Mouse (Mus musculus) heart, postnatal 0 days (tissue): ENCODE measurements around the gene Ezr. TPM values are rescaled to one million over a fixed set of nuclear protein-coding genes. Genes with fewer than 3 reads are reported as not detected.
A peak's percentile ranks its signal among the peaks of the same experiment; 100 is the strongest.

Experiments used
- ATAC-seq: fragments of 200-750 bp; cut with Nextera tagmentation; 2 replicates; pipeline ENCODE4 v1.8.0; 2017; ENCODE audit warnings: low read depth, moderate number of reproducible peaks, moderate library complexity; ENCODE audit not compliant: insufficient read depth
- DNase-seq: peaks from one replicate; pipeline ENCODE4 v3.0.0-alpha.2; 2016; ENCODE audit warnings: low spot score
- H3K27ac ChIP-seq: fragments of 300-500 bp; sonication (generic); 2 replicates; pipeline ENCODE4 v1.5.1; 2014; ENCODE audit warnings: low read depth, mild to moderate bottlenecking
- H3K27me3 ChIP-seq: fragments of 300-500 bp; sonication (generic); 2 replicates; pipeline ENCODE4 v1.6.1; 2014; ENCODE audit warnings: low read length, mixed read lengths; ENCODE audit not compliant: control insufficient read depth, insufficient read depth
- H3K36me3 ChIP-seq: fragments of 300-500 bp; sonication (generic); replicated peaks from 2 replicates; pipeline ENCODE4 v1.6.1; 2014; ENCODE audit warnings: low read length, mixed read lengths; ENCODE audit not compliant: control insufficient read depth, insufficient read depth
- H3K4me1 ChIP-seq: fragments of 300-500 bp; sonication (generic); 2 replicates; pipeline ENCODE4 v1.6.1; 2014; ENCODE audit warnings: antibody characterized with exemption; ENCODE audit not compliant: control insufficient read depth, insufficient read depth
- H3K4me2 ChIP-seq: fragments of 300-500 bp; sonication (generic); 2 replicates; pipeline ENCODE4 v1.6.1; 2014; ENCODE audit warnings: low read depth, mild to moderate bottlenecking, low read length, moderate library complexity
- H3K4me3 ChIP-seq: fragments of 300-500 bp; sonication (generic); 2 replicates; pipeline ENCODE4 v1.5.1; 2014; ENCODE audit warnings: low read depth, low read length
- H3K9ac ChIP-seq: fragments of 300-500 bp; sonication (generic); replicated peaks from 2 replicates; pipeline ENCODE4 v1.6.1; 2014; ENCODE audit warnings: low read depth, low read length, mixed read lengths
- H3K9me3 ChIP-seq: fragments of 300-500 bp; sonication (generic); replicated peaks from 2 replicates; pipeline ENCODE4 v1.6.1; 2016; ENCODE audit warnings: low read length; ENCODE audit not compliant: control insufficient read depth
- CTCF ChIP-seq: IDR thresholded peaks from 2 replicates; pipeline ENCODE4 v1.5.1; 2016; ENCODE audit warnings: antibody characterized with exemption, control low read depth, low read depth
- EP300 ChIP-seq: IDR thresholded peaks from 2 replicates; pipeline ENCODE4 v1.6.1; 2016; ENCODE audit warnings: antibody characterized with exemption, low read depth
- WGBS: fragments of 180-500 bp; shearing (Covaris S2); extraction: QIAGEN DNeasy Blood & Tissue Kit; methylation state at CpG from one replicate; pipeline ENCODE4 v1.1.7; 2014; 5-methylcytosine and 5-hydroxymethylcytosine counted together
- polyA plus RNA-seq: library from polyadenylated mRNA; unstranded; fragments of >200 nt; fragmentation: Nextera tagmentation; extraction: Ambion mirVana; gene quantifications from 2 replicates; pipeline ENCODE4 v1.2.1, GENCODE M21; 2015
- total RNA-seq: library from RNA; depleted of rRNA; stranded (reverse); fragments of >200 nt; gene quantifications from 2 replicates; pipeline ENCODE4 v1.2.3, GENCODE M21; 2014; ENCODE audit warnings: low replicate concordance

The Ezr gene
- total and polyA plus RNA-seq, 2 experiments from 2014 or later, result 91.3 to 141 TPM

DNA sequence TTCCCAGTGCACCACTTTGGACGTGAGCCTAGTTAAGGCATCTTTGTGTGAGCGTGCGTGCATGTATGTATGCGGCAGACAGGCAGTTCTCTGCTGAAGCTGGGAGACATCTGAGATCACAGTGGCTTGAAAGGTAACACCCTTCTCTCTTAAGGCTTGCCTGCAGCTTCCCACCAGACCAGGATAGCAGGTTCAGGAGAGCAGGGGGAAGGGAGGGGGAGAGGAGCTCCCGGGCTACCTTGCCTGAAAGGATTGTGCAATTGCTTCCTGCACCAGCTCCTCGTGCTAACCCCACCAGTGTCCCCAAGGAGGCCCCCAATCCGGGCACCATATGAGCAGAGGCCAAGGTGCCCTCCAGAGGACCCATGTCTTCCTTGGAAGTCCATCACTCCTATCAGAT lies 3.0 kb downstream of the Ezr start:
- no peak for TF ChIP-seq EP300
- no peak for TF ChIP-seq CTCF
- H3K9me3 ChIP-seq, result no peaks in the 10 kb centered on the region
- no peaks in the 10 kb centered on the region for H3K36me3 ChIP-seq
- H3K4me3 ChIP-seq, result peak overlapping the region; percentile 52; the same call in 1 of the 2 replicates
- peak overlapping the region; percentile 86 for H3K27ac ChIP-seq
- 13% methylated on average over 7 of the region's 7 CpGs for WGBS
- H3K4me1 ChIP-seq, result peaks cover 37% of the 10 kb centered on the region
- peak overlapping the region; percentile 90 for H3K4me2 ChIP-seq
- no peaks in the 10 kb centered on the region for H3K27me3 ChIP-seq
- no peak for ATAC-seq
- H3K9ac ChIP-seq, result peak overlapping the region; percentile 93
- DNase-seq, result no peak

DNA sequence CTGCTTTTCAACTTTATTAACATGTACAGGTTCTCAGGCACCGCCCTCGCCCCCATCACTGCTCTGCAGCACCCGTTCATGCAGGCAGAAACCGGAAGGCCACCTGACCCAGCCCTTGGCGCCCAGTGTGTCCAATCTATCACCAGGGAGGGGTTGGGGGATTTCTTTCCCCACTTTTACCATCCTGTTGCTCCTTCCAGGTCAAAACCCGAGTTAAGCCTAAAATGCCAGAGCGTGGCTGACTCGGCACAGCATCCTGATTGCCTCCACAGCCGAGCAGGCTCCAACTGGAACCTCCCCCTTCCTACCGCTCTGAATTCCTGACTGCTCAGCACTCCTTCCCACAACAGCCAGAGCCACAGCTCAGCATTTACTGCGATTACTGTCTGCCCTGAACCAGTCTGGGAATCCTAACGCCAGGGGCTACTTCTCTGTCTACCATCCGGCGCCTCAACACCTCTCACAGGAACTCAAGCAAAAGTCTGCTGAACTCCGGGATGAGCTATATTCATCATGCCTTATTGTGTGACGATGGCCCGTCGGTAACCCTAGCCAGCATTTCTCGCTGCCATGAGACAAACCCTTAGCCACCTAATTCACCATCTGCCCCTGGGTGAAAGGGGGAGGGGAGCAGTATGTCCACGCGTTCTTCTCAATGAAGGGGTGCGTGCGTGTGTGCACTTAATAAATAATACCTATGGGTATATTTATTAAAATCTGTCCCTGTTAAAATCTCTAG lies 3.6 kb downstream of the Ezr start:
- ATAC-seq, result peak; percentile 59
- Histone ChIP-seq H3K36me3 (no peaks in the 10 kb centered on the region), H3K27me3 (no peaks in the 10 kb centered on the region), H3K9ac (peak overlapping the region; percentile 93), H3K4me3 (peak overlapping the region; percentile 52), H3K4me1 (peaks cover 37% of the 10 kb centered on the region), H3K27ac (peak overlapping the region; percentile 86), H3K9me3 (no peaks in the 10 kb centered on the region), H3K4me2 (peak overlapping the region; percentile 90)
- DNase-seq, result peak; percentile 80
- TF ChIP-seq EP300, result no peak
- WGBS, result 4% methylated on average over 23 of the region's 23 CpGs

DNA sequence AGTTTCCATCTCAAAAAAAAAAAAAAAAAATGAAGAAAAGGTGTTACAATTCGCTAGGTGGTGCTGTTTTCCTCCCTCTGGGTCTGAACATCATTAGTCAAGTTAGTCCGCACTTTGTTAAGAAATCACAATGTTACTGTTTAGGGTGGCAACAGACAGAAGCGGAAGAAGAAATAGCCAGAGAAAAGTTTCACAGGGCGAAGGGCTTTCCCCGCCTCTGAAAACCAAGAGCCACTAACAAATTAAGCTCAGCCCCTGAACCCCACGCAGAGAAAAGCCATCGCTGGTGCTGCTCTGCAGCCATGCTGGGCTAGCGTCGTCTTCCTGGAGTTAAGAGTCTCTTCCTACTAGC lies 4.3 kb downstream of the Ezr start:
- H3K36me3 ChIP-seq, result no peaks in the 10 kb centered on the region
- WGBS, result under 1% methylated on average over 9 of the region's 9 CpGs
- H3K4me3 ChIP-seq, result peak overlapping the region; percentile 52
- DNase-seq (peak; percentile 83), ATAC-seq (no peak)
- H3K9ac ChIP-seq, result peak overlapping the region; percentile 93
- TF ChIP-seq CTCF (peak; percentile 63), EP300 (no peak)
- peaks cover 37% of the 10 kb centered on the region for H3K4me1 ChIP-seq
- H3K9me3 ChIP-seq, result no peaks in the 10 kb centered on the region
- H3K4me2 ChIP-seq, result peak overlapping the region; percentile 90
- peak overlapping the region; percentile 86 for H3K27ac ChIP-seq
- no peaks in the 10 kb centered on the region for H3K27me3 ChIP-seq

DNA sequence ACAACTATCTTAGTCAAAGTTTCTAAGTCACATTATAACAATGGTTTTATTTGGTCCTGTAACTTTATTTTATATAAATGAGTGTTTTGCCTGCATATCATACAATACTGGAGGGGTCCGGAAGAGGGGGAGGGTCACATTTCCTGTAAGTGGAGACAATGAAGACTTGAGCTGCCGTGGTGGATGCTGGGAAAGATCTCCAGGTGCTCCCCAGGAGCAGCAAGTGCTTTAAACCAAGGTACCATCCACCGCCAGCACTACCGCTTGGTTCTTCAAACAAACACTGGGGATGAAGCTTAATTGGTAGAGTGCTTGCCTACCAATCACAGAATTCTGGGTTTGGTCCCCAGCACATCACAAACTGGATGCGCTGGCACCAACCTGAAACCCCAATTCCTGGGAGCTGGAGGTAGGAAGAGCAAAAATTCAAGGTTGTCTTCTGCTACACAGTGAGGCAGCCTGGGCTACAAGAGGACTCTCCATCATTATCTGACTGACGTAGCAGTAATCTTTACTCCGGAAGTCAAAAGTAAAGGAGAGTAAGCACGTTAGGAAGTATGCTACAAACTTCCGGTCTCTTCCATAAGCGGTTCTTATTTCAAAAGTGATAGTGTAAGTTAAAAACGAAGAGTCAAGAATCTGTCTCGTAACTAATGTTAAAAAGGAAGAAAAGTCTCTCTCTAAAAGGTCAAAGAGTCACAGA lies 4.8 kb downstream of the Ezr start:
- H3K4me2 ChIP-seq, result peak overlapping the region; percentile 90; the same call in 1 of the 2 replicates
- no peak for DNase-seq
- H3K9ac ChIP-seq, result no peak overlapping the region
- TF ChIP-seq EP300 (no peak), CTCF (no peak)
- no peak for ATAC-seq
- peak overlapping the region; percentile 52; the same call in 1 of the 2 replicates for H3K4me3 ChIP-seq
- no peaks in the 10 kb centered on the region for H3K36me3 ChIP-seq
- H3K9me3 ChIP-seq, result no peaks in the 10 kb centered on the region
- WGBS, result 47% methylated on average over 12 of the region's 12 CpGs
- H3K27me3 ChIP-seq, result no peaks in the 10 kb centered on the region
- H3K27ac ChIP-seq, result peak overlapping the region; percentile 49; the same call in 1 of the 2 replicates
- H3K4me1 ChIP-seq, result peaks cover 37% of the 10 kb centered on the region

DNA sequence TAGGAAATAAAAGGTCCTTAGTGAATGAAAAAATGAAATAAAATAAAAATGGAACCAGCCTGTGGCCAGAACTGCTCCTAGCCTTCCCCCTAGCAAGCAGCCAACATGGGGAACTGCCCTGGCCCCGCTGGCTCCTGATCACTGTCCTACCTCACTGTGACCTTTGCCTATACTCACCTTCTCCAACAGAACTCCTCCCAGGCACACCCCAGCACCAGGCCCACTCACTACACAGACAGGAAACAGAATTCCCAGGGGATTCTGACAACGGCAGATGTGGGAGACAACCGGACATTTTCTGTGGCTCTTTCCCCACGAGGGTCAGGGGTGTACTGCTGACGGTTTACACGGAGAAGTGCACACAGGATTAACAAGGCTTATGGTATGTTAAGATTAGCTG lies 5.5 kb downstream of the Ezr start:
- no peak overlapping the region for H3K4me2 ChIP-seq
- TF ChIP-seq EP300 (no peak), CTCF (no peak)
- peak overlapping the region; percentile 52 for H3K27ac ChIP-seq
- DNase-seq (no peak), ATAC-seq (no peak)
- no peaks in the 10 kb centered on the region for H3K36me3 ChIP-seq
- no peaks in the 10 kb centered on the region for H3K27me3 ChIP-seq
- WGBS, result 62% methylated on average over 6 of the region's 6 CpGs
- H3K9me3 ChIP-seq, result no peaks in the 10 kb centered on the region
- no peak overlapping the region for H3K4me3 ChIP-seq
- H3K9ac ChIP-seq, result no peak overlapping the region
- peaks cover 44% of the 10 kb centered on the region for H3K4me1 ChIP-seq
